Mouse (Mus musculus) hindbrain, embryonic 12.5 days (tissue): ENCODE results near the gene Gm21972. TPM values are rescaled to one million over a fixed set of nuclear protein-coding genes. Genes with fewer than 3 reads are reported as not detected.

ENCODE experiments used
- ATAC-seq: fragments of 200-750 bp; cut with Nextera tagmentation; 2 replicates; pipeline ENCODE4 v1.8.0; 2017; ENCODE audit warnings: moderate TSS enrichment; ENCODE audit not compliant: low FRiP score
- H3K27ac ChIP-seq: fragments of 300-500 bp; sonication (generic); 2 replicates; pipeline ENCODE4 v1.5.1; 2016; ENCODE audit warnings: mild to moderate bottlenecking
- H3K27me3 ChIP-seq: fragments of 300-500 bp; sonication (generic); 2 replicates; pipeline ENCODE4 v1.6.1; 2016; ENCODE audit warnings: mild to moderate bottlenecking
- H3K36me3 ChIP-seq: fragments of 300-500 bp; sonication (generic); 2 replicates; pipeline ENCODE4 v1.6.1; 2016; ENCODE audit warnings: mild to moderate bottlenecking
- H3K4me1 ChIP-seq: fragments of 300-500 bp; sonication (generic); 2 replicates; pipeline ENCODE4 v1.6.1; 2016
- H3K4me2 ChIP-seq: fragments of 300-500 bp; sonication (generic); replicated peaks from 2 replicates; pipeline ENCODE4 v1.6.1; 2016; ENCODE audit warnings: mild to moderate bottlenecking
- H3K4me3 ChIP-seq: fragments of 300-500 bp; sonication (generic); 2 replicates; pipeline ENCODE4 v1.5.1; 2016; ENCODE audit warnings: mild to moderate bottlenecking
- H3K9ac ChIP-seq: fragments of 300-500 bp; sonication (generic); 2 replicates; pipeline ENCODE4 v1.6.1; 2016; ENCODE audit warnings: mild to moderate bottlenecking, moderate library complexity
- H3K9me3 ChIP-seq: fragments of 300-500 bp; sonication (generic); replicated peaks from 2 replicates; pipeline ENCODE4 v1.6.1; 2016; ENCODE audit warnings: mild to moderate bottlenecking
- WGBS: fragments of 180-500 bp; shearing (Covaris S2); methylation state at CpG from one replicate; pipeline ENCODE4 v1.1.7; 2016; 5-methylcytosine and 5-hydroxymethylcytosine counted together
- polyA plus RNA-seq: library from polyadenylated mRNA; unstranded; fragments of >200 nt; fragmentation: Nextera tagmentation; extraction: Ambion mirVana; gene quantifications from 2 replicates; pipeline ENCODE4 v1.2.1, GENCODE M21; 2016

Gene Gm21972
- 0.65 and 1.4 TPM in 2 replicates for polyA plus RNA-seq

DNA sequence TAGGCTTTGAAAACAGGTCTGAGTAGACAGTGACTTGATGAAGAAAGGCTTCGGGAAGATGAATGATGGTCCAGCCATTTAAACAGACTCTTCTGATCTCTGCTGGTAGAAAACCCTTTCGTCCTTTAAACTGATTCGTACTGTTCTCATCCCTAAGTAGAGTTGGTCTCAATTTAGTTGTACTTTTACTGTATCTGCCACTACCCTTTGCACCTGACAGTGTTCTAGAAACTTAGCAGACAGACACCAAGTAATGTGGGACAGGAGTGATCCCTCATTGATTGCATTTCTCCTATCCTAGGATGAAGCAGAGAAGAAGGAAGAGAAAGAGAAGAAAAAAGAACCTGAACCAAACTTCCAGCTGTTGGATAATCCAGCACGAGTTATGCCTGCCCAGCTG lies at the start of gene Gm21972:
Gene Gm21972, plus strand, starts transcription at position 301 of the 400 bp plus-strand sequence.
- H3K4me1 ChIP-seq, result no peaks in the 10 kb centered on the region
- no peak within 1 kb of the TSS for H3K27ac ChIP-seq
- ATAC-seq, result no peak
- no peak within 1 kb of the TSS for H3K4me3 ChIP-seq
- H3K9ac ChIP-seq, result no peak within 1 kb of the TSS
- 96% methylated on average over 4 of the region's 4 CpGs for WGBS
- peaks cover 82% of the 10 kb centered on the region for H3K36me3 ChIP-seq
- H3K9me3 ChIP-seq, result no peaks in the 10 kb centered on the region
- no peak within 1 kb of the TSS for H3K4me2 ChIP-seq
- no peaks in the 10 kb centered on the region for H3K27me3 ChIP-seq

DNA sequence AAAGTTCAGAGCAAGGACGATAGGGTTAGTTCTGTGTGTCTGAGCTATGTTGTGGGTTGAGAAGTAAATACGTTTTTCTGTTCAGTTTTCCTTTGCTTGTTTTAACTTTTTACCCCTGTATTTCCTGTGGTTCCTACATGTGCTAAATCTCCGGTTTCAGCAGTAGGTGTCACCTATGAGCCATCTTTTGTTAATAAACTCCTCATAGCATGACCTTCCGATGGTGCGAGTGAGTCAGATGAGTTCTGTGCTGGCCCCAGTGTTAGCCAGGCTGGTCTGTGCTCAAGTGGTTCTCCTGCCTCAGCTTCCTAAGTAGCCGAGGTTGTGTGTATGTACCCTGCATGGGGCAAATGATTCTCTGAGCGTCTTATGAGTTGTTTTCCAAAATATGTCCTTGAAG lies 39.0 kb upstream of the Gm21972 start:
- 90% methylated on average over 7 of the region's 7 CpGs for WGBS
- H3K9ac ChIP-seq, result no peak overlapping the region
- peaks cover 63% of the 10 kb centered on the region for H3K36me3 ChIP-seq
- H3K9me3 ChIP-seq, result no peaks in the 10 kb centered on the region
- H3K27ac ChIP-seq, result no peak overlapping the region
- no peak overlapping the region for H3K4me3 ChIP-seq
- no peaks in the 10 kb centered on the region for H3K27me3 ChIP-seq
- no peak for ATAC-seq
- H3K4me1 ChIP-seq, result no peaks in the 10 kb centered on the region
- H3K4me2 ChIP-seq, result no peak overlapping the region

DNA sequence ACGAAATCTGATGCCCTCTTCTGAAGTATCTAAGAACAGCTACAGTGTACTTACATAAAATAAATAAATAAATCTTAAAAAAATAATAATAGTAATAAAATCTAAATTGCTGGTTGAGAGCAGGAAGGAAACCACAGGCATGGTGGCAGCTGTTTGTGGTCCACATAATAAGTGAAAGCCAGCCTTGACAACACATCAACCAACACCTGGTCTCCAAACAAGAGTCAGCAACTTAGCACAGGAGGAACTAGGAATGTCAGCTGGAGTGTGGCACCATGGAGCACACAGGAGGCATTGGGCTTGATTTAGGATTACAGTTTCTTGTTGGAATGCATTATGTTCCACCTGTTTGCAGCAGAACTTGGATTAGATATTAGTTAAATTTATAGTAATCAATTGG lies 28.4 kb upstream of the Gm21972 start:
- WGBS, result 96% methylated on average over 1 of the region's 1 CpGs

DNA sequence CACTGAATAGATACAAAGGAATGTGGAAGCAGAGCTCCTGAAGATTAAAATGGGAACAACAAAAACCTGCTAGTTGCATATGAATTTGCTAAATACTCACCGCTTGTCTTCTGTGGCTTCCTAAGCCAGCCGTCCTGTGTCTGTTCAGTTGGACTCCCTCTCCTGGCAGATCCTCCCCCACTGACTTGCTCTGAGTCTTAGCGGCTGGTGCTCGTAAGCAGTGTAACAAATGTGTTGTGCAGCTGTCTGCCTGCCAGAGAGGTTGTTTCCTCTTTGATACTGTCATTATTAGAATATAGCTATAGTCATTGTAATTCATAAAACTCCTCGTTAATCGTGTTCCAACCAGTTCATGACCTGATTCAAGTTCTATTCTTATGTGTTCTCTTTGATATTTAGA lies 21.7 kb upstream of the Gm21972 start, which contains the start of gene Htr2b:
Gene Htr2b, minus strand, starts transcription at position 192 of the 400 bp plus-strand sequence.
- no peak within 1 kb of the TSS for H3K4me2 ChIP-seq
- H3K27ac ChIP-seq, result no peak within 1 kb of the TSS
- H3K9me3 ChIP-seq, result no peaks in the 10 kb centered on the region
- ATAC-seq, result no peak
- no peak within 1 kb of the TSS for H3K9ac ChIP-seq
- WGBS, result 73% methylated on average over 6 of the region's 6 CpGs
- peaks cover 9% of the 10 kb centered on the region for H3K36me3 ChIP-seq
- no peak within 1 kb of the TSS for H3K4me3 ChIP-seq
- no peaks in the 10 kb centered on the region for H3K27me3 ChIP-seq
- no peaks in the 10 kb centered on the region for H3K4me1 ChIP-seq

More for the DNA sequence above, 28.4 kb upstream of the Gm21972 start:
- no peak overlapping the region for H3K27ac ChIP-seq
- no peaks in the 10 kb centered on the region for H3K4me1 ChIP-seq
- no peak for ATAC-seq
- no peaks in the 10 kb centered on the region for H3K9me3 ChIP-seq
- H3K9ac ChIP-seq, result no peak overlapping the region
- H3K36me3 ChIP-seq, result peaks cover 5% of the 10 kb centered on the region; the same call in 1 of the 2 replicates
- H3K4me2 ChIP-seq, result no peak overlapping the region
- H3K27me3 ChIP-seq, result no peaks in the 10 kb centered on the region
- no peak overlapping the region for H3K4me3 ChIP-seq

- Histone ChIP-seq H3K27me3 (no peaks in the 10 kb centered on the region), H3K4me2 (no peak overlapping the region), H3K27ac (no peak overlapping the region), H3K4me3 (no peak overlapping the region), H3K9me3 (no peaks in the 10 kb centered on the region), H3K36me3 (peaks cover 22% of the 10 kb centered on the region), H3K4me1 (no peaks in the 10 kb centered on the region), H3K9ac (no peak overlapping the region)
- no peak for ATAC-seq
- WGBS, result 94% methylated on average over 3 of the region's 3 CpGs
These were observed 19.3 kb upstream of the Gm21972 start for GRCm38 (mm10) chr1:86114141-86114540.

DNA sequence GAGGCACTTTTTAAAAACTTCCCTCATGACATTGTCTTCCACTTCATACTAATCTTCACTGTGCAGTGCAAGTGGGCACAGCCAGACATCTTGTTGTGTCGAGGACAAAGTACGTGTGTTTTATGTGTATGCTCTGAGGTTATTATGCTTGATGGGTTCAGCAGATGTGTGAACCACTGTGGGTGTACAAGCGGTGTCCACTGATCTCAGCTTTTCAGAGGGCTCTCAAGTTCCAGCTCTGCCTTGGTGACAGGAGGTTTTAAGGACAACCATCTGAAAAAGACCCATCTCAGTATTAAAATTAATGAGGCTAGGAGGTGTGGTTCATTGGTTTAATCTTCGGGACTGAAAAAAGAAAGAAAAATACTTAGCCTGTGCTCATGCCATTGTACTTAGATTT lies 13.9 kb upstream of the Gm21972 start:
- H3K27me3 ChIP-seq, result no peaks in the 10 kb centered on the region
- H3K4me1 ChIP-seq, result no peaks in the 10 kb centered on the region
- WGBS, result 90% methylated on average over 4 of the region's 4 CpGs
- H3K4me2 ChIP-seq, result no peak overlapping the region
- H3K9ac ChIP-seq, result no peak overlapping the region
- H3K27ac ChIP-seq, result no peak overlapping the region
- no peak for ATAC-seq
- H3K36me3 ChIP-seq, result peaks cover 60% of the 10 kb centered on the region
- no peaks in the 10 kb centered on the region for H3K9me3 ChIP-seq
- no peak overlapping the region for H3K4me3 ChIP-seq

DNA sequence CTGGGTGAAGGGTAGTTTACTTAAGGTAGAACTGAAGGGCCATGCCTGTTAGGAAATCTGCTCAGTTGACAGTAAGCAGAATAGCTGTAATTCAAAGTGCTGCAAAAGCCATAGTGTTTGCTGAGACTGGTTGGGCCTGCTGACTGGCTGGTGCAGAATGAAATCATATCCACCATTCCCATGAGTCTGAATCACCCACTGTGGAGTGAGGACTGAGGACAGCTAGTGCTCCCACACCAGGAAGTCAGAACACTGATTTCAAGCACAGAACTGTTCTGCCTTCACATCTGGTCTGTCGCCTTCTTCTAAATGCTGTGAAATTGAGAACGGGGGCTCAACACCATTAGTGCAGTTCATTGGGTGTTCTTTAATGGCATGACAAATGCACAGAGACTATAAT lies 7.4 kb upstream of the Gm21972 start:
- no peak overlapping the region for H3K4me3 ChIP-seq
- no peaks in the 10 kb centered on the region for H3K4me1 ChIP-seq
- WGBS, result 97% methylated on average over 2 of the region's 2 CpGs
- no peaks in the 10 kb centered on the region for H3K9me3 ChIP-seq
- H3K36me3 ChIP-seq, result peaks cover 74% of the 10 kb centered on the region
- ATAC-seq, result no peak
- no peak overlapping the region for H3K4me2 ChIP-seq
- H3K9ac ChIP-seq, result no peak overlapping the region
- H3K27me3 ChIP-seq, result no peaks in the 10 kb centered on the region
- no peak overlapping the region for H3K27ac ChIP-seq

DNA sequence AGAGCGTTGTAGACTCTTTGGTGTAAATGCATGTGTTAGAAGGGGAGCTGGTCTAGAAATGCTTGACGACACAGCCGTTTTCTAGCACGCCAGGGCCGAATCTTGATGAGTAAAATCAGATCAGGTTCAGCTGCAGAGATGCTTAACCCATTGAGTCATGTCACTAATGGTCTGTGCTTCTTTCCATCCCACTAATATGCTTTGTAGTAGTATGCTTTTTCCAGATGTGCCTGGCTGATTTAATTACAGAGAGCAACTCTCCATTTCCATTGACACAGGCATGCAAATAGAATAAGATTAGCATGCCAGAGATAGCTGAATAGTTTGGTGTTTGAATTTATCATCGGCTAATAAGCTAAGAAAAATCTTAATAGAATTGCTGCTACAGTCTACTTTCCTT lies 1.9 kb downstream of the Gm21972 start:
- Histone ChIP-seq H3K36me3 (peaks cover 80% of the 10 kb centered on the region), H3K9ac (no peak overlapping the region), H3K27ac (no peak overlapping the region), H3K4me1 (no peaks in the 10 kb centered on the region), H3K4me2 (no peak overlapping the region), H3K4me3 (no peak overlapping the region), H3K9me3 (no peaks in the 10 kb centered on the region), H3K27me3 (no peaks in the 10 kb centered on the region)
- WGBS, result 87% methylated on average over 6 of the region's 6 CpGs
- no peak for ATAC-seq

DNA sequence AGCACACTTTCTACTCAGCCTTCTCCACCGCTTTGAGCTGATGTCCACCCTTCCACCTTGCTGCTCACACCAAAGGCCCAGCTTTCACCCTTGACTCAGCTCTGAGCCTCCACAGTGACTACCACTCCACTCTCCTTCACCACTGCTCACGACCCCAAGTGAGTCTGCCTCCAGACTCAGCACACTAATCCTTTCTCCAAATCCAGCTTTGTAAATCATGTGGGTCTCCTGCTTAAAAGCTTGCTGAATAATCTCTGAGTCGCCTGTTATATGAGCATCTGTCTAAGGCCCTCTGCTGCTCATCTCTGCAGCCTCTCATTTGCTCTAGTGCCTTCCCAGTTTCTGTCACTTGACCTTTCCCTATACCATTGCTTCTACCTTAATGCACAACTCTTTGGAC lies 7.6 kb downstream of the Gm21972 start:
- Histone ChIP-seq H3K9ac (no peak overlapping the region), H3K27ac (no peak overlapping the region), H3K4me3 (no peak overlapping the region), H3K27me3 (no peaks in the 10 kb centered on the region), H3K4me2 (no peak overlapping the region), H3K4me1 (no peaks in the 10 kb centered on the region), H3K9me3 (no peaks in the 10 kb centered on the region), H3K36me3 (peaks cover 60% of the 10 kb centered on the region)
- WGBS, result 91% methylated on average over 3 of the region's 3 CpGs
- ATAC-seq, result no peak

DNA sequence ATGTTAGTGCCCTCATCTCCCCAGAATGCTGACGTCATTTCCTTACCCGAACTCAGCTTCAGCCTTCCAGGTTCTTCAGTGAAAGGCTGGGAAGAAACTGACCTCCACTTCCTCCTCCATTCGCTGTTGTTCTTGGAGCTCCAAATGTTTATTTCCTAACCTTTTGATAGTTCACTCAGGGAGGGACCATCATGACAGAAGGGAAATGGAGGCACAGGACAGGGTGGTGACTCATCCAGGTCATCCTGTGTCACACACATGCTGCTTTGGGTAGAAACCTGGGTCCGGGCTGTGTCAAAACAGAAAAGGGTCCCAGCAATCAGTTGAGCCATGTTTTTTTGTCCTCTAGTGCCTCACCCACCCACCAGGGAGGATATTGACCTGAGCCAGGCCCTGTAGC lies 9.7 kb downstream of the Gm21972 start:
- H3K9ac ChIP-seq, result no peak overlapping the region
- no peak overlapping the region for H3K4me3 ChIP-seq
- no peaks in the 10 kb centered on the region for H3K4me1 ChIP-seq
- ATAC-seq, result no peak
- H3K4me2 ChIP-seq, result no peak overlapping the region
- WGBS, result 87% methylated on average over 4 of the region's 4 CpGs
- no peaks in the 10 kb centered on the region for H3K27me3 ChIP-seq
- H3K36me3 ChIP-seq, result peaks cover 41% of the 10 kb centered on the region
- no peak overlapping the region for H3K27ac ChIP-seq
- H3K9me3 ChIP-seq, result no peaks in the 10 kb centered on the region

GRCm38 (mm10) chr1:86144001-86144944 lies 10.8 kb downstream of the Gm21972 start:
- no peak overlapping the region for H3K4me2 ChIP-seq

DNA sequence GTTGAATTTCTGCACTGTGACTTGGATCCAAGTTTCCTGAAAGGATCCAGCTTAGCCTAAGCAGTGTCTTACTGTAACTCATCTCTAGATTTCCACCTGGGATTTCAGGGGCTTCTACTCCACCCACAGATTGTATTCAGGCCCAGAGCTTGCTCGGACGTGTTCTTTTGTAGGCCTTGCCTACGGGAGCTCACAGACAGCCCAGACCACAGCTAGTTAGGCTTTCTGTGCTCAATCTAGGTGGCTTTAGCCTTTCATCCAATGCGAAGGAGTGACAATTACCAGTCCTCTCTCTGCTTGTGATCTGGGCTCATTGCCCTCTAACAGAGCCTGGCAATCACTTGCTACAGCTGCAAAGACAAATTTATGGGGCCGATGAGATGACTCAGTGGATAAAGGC lies 12.9 kb downstream of the Gm21972 start:
- no peak for ATAC-seq

More at GRCm38 (mm10) chr1:86144001-86144944, 10.8 kb downstream of the Gm21972 start:
- H3K9ac ChIP-seq, result no peak overlapping the region
- ATAC-seq, result no peak
- H3K9me3 ChIP-seq, result no peaks in the 10 kb centered on the region
- no peaks in the 10 kb centered on the region for H3K27me3 ChIP-seq
- peaks cover 30% of the 10 kb centered on the region for H3K36me3 ChIP-seq
- H3K4me3 ChIP-seq, result no peak overlapping the region
- 78% methylated on average over 21 of the region's 21 CpGs for WGBS
- no peaks in the 10 kb centered on the region for H3K4me1 ChIP-seq
- H3K27ac ChIP-seq, result no peak overlapping the region

GRCm38 (mm10) chr1:86147557-86147956 lies 14.1 kb downstream of the Gm21972 start:
- ATAC-seq, result no peak
- 83% methylated on average over 5 of the region's 5 CpGs for WGBS
- Histone ChIP-seq H3K4me3 (no peak overlapping the region), H3K4me2 (no peak overlapping the region), H3K9ac (no peak overlapping the region), H3K27me3 (no peaks in the 10 kb centered on the region), H3K4me1 (no peaks in the 10 kb centered on the region), H3K36me3 (peaks cover 11% of the 10 kb centered on the region), H3K9me3 (no peaks in the 10 kb centered on the region), H3K27ac (no peak overlapping the region)

More for the DNA sequence above, 12.9 kb downstream of the Gm21972 start:
- Histone ChIP-seq H3K4me3 (no peak overlapping the region), H3K27me3 (no peaks in the 10 kb centered on the region), H3K4me2 (no peak overlapping the region), H3K36me3 (peaks cover 16% of the 10 kb centered on the region), H3K9ac (no peak overlapping the region), H3K4me1 (no peaks in the 10 kb centered on the region), H3K9me3 (no peaks in the 10 kb centered on the region), H3K27ac (no peak overlapping the region)
- WGBS, result 90% methylated on average over 5 of the region's 5 CpGs
